Mouse (Mus musculus) c-Kit-positive CD71-positive TER-119-negative erythroid progenitor cells, embryonic 14.5 days (primary cell): Measurements from ENCODE around the gene Chrm2.

ENCODE experiments used
- DNase-seq: peaks from one replicate; pipeline ENCODE4 v3.0.0-alpha.2; 2013; ENCODE audit warnings: low read depth

Chrm2 gene

GRCm38 (mm10) chr6:36387612-36388400 lies at the start of gene Chrm2:
Gene Chrm2 (plus strand): TSS chr6:36388084.
- DNase-seq: no peak

DNA sequence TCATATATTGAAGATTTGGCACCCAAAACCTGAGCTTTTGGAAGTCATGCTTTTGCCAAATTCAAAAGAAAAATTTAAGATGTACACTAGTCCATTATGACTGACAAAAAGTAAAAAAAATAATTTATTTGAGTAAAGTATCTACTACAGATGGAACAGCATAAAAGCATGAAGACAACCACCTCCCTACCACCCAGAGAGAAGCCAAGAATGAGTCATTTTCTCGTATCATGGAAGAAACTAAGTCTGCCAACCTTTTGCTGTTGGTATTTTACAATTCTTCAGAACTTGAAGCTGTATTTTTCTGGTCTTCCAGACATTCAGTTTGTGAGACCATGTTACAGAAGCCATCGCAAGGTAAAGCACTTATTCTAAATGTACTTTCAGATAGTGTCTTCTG lies 13.9 kb upstream of the Chrm2 start:
- DNase-seq: no peak

DNA sequence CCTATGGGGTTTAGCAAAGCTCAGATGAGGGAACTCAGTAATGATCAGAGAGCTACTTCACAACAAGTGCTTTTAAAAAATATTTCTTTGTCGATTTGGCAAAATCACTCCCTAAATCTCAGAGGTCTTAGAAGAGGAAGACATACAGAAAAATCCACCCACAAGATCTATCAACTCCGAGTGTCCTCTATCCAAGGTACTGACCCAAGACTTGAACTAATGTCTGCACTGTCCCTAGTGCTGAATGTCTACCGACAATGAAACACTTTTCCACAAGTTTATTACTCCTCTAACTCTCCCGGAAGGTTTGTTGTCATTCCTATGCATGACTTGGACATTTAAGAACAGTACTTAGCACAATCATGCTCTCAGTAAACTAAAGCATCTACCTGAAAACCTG lies 9.9 kb upstream of the Chrm2 start:
- no peak for DNase-seq

- no peak for DNase-seq
Observed at GRCm38 (mm10) chr6:36384102-36384501, 3.8 kb upstream of the Chrm2 start.

DNA sequence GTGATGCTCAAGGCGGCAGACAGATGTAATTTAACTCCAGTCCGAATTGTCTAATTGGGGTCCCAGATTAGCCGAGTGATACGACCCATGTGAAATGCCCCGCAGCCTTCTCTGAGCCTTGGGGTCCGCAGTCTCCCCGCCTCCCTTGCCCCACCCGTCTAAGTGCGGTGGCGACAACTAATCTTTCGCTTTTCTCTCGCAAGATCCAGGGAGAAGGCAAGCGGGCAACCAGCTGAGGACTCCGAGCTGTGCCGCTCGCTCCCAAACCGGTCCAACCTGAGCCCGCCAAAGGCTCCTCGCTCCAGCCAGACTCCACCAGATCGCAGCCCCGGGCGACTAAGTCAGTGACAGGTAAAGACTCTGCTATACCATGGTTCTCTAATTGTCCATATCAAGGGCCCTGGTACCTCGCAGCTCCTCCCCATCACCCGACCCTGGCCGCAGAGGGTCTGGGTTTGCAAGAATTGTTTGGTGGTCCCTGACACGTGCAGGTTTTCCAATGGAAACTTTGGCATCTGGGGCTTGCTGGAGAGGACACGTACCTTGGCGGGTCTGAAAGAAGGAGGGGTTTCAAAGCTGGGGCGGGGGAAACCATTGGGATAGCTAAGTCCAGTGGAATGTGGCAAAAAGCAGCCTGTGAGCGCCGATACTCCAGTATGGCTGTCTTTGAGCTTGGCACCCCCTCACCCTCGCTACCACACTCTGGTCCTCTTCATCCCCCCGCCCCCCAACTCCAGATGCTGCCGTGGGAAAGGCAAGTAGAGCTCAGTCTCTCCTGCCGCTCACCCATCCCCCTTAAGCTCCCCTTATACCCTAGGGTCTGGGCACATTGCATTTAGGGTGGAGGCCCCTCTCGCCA lies 746 bp downstream of the Chrm2 start:
- DNase-seq: no peak

- no peak for DNase-seq
Observed at GRCm38 (mm10) chr6:36389260-36389965, 1.5 kb downstream of the Chrm2 start.

GRCm38 (mm10) chr6:36393705-36394104 lies 5.8 kb downstream of the Chrm2 start:
- no peak for DNase-seq

DNA sequence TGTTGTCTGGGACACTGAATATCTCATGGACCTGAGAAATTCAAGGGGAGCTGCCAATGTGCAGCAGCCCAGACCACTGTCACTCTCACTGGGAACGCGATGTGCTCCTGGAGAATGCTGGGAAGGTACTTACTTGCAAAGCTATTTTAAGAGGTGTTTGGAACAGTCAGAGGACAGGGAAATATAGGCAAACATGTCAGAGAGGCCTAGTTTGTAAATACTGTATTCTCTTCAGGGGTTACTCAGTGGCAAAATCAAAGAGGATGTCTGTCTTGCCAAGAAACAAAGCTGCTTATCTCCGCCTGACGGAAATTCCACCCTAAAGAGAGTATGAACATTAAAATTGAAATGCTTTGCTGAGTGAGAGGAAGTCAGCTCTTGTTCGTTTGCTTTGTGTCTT lies 17.3 kb downstream of the Chrm2 start:
- no peak for DNase-seq

DNA sequence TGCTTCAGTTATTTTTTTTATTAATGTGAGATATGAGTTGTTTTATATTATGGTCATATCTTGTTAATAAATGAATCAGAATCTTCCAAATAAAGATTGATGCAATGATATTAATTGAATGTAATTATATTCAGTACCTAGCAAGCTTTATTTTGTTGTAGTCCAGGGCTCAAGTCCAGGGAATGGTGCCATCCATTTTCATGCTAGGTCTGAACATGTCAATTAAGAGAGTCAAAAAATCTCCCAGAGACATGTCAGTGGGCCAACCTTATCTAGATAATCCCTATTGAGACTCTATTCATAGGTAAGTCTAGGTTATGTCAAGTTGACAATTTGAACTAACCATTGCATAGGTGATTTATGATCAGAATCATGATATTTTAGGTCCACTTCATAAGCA lies 21.1 kb downstream of the Chrm2 start:
- DNase-seq: no peak

DNA sequence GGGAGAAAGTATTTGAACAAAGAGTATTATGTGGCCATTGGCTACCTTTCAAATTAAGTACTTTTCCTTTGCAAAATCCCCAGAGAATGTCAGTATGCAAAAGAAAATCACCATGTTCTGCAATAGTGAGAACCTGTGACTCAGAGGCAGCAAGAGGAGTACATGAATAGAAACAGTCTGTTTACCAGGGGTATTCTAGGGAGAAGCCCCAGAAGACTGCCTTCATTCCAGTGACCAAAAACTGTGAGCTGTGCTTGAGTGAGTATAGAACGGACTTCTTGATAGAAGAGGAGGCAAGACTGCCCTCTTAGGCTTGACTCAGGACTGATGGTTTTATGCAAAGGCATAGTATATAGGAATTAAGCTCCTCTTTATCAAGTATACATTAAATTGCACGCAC lies 22.2 kb downstream of the Chrm2 start:
- DNase-seq: no peak

- no peak for DNase-seq
Observed at GRCm38 (mm10) chr6:36419716-36420115, 31.8 kb downstream of the Chrm2 start.

DNA sequence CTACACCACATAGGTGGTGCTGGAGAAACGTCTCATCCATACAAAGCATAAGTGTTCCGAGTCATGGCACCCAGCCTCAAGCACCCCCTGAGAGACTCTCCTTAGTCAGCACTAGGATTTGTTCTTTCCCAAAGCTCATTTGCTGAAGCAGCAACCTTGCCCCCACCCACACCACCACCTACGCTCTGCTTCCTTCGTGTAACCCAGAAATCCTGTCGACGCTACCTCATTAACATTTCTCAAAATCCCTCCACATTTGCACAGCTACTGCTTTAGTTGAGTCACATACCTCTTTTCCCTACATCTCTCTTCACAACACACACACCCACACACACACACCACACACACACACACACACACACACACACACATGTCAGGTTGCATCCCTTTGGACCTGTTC lies 50.1 kb downstream of the Chrm2 start:
- DNase-seq: no peak

GRCm38 (mm10) chr6:36439218-36439617 lies 51.3 kb downstream of the Chrm2 start:
- DNase-seq: no peak

DNA sequence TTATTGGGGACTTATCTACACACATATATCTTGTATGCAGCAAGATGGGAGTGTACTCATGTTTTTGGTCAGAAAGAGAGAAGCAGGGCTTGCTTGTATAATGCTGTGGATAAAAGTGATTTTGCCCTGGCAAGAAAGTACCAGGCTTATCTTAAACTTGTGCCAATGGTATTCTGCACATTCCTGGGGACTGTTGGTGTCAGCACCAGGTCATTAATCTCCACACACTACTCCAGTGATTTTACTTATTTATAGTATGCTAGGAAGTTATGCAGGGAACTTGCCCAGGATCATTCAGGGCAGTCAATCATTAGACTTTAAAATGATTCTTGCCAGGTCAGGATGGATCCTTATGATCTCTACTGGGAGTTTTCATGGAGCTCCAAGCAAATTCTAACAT lies 63.6 kb downstream of the Chrm2 start:
- DNase-seq: no peak

GRCm38 (mm10) chr6:36455071-36455470 lies 67.2 kb downstream of the Chrm2 start:
- DNase-seq: no peak

DNA sequence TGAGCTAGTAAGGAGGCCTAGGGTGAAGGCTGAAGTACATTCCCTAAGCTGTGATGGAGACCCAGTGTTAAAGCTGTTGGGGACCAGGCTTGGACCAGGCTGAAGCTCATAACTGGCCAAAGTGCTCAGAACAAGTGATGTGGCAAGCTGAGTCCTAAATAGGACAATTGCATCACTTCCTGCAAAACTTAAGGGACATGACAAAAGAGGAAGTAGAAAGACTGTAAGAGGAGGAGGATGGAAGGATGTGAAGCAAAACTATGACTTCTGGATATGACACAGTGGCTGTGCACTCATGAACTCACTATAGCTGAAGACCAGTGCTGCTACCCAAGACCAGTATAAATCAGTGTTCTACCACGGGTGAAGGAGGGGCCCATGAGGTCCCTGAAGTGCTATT lies 69.1 kb downstream of the Chrm2 start:
- no peak for DNase-seq

DNA sequence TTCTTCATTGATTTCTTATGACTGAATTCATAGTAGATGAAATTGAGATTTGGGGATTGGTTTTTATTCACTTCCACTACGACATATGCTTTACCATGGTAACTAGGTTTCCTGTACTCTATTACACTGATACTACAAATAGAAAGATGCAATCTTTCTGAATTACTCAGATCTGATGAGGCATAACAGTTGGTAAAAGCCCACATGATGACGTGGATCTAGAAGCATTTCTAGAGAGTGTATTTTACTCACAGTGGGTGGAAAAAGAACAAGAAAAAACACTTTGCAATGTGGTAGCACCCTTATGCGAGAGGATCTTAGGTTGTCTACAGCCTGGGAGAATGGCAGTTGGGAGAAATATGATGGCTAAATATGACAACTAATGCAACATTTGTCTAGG lies 76.1 kb downstream of the Chrm2 start:
- no peak for DNase-seq

GRCm38 (mm10) chr6:36484132-36484665 lies 96.3 kb downstream of the Chrm2 start:
- no peak for DNase-seq

DNA sequence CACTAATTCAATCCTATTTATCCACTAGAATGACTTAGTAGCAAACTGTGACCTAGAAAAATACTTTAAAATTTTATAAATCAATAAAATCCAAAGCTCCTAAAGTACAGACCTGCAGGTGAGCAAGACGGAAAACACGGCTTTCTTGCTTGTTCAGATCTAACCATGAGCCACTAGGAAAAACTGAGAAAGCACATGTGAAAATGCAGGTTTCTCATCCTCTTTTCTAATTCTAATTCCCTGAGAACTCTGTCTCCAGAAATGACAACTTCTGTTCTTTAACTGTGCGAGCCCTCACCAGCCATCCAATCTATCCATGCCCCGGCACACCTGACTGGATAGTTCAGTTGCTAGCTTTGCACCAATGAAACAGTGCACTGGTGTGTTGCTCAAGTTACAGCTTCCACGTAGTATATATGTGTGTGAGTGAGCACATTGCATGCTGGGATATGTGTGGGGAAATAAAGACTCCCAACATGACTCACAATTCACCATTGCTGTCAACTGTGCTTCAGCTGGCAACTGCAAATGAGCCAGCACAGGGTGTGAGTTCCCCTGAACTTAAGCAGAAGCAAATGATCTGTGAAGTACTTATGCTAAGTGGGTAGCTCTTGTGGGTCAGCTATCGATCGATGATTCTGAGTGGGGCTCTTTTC lies 119.3 kb downstream of the Chrm2 start:
- DNase-seq: no peak

DNA sequence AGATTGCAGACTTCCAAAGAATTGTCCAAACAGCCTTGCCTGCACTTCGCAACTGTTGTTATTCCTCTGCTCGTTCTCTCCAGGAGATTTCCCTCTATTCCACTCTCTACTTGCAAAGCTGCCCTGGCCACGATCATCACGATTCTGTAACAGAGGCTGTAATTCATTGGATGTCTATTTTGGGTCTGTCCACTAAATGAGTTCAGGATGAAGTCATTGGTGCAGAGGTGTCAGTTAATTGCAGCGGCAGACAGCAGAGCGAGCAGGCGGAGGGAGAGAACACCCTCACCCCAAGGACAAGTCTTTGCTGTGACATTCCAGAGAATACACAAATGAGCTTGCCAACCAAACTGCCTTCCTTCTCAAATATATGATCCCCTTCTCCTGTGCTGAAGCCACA lies 120.1 kb downstream of the Chrm2 start:
- DNase-seq: no peak

- DNase-seq: no peak
Observed at GRCm38 (mm10) chr6:36508469-36508868, 120.6 kb downstream of the Chrm2 start.

DNA sequence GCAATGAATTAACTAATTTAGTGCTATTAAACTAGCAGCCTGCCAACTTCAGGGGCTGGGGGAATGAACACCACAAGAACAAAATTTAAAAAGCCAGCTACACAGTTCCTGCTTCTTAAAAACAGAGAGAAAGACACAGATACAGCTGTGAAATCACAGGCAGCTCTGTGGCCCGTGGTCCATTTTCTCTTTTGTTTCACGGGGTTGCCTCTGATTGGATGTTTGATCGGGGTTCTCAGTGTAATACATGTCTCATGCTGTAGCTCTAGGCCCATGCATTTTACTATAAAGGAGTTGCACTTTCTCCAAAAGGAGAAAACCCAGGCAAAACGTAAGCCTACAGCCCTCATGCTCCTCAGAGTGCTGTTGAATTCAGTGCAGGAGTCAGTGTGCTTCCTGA lies 128.6 kb downstream of the Chrm2 start:
- no peak for DNase-seq
